33 mouse cellular contexts compared by ENCODE assay signal in genomic region chr2:26252514-26253206, GRCm38 (mm10). TPM values are rescaled to one million over a fixed set of nuclear protein-coding genes. Genes with fewer than 3 reads are reported as not detected.
DNase-seq lines count a peak whose midpoint lies in the region; ATAC-seq and TF ChIP-seq lines count a peak whose summit lies in the region.
"Had no signal": no experiment of that assay in that cellular context is flagged by ENCODE, and none has a peak within 500 bp of the region (broad histone marks: within the 10 kb centered on the region; RNA-seq: fewer than 3 reads in every experiment).

No protein-coding gene starts in this region.

- H3K4me3 ChIP-seq in E14TG2a.4 (replicated peaks; ENCODE audit: low read length): peak overlapping the region; percentile 41; the same call in 1 of the 2 replicates
- H3K4me3 ChIP-seq in stomach, embryonic 14.5 days (ENCODE audit: low read depth, low read length): no peak overlapping the region
- H3K4me3 ChIP-seq in forebrain, postnatal 0 days (ENCODE audit: low read depth, low read length): no peak overlapping the region
- H3K4me3 ChIP-seq: embryonic facial prominence, embryonic 12.5 days; heart, embryonic 12.5 days; hindbrain, embryonic 10.5 days; intestine, embryonic 15.5 days; kidney, embryonic 15.5 days; liver, embryonic 15.5 days; midbrain, embryonic 12.5 days had no signal

- H3K36me3 ChIP-seq in E14TG2a.4 (ENCODE audit: insufficient read depth, low read length): no peaks in the 10 kb centered on the region
- H3K36me3 ChIP-seq in stomach, embryonic 14.5 days (ENCODE audit: control insufficient read depth, insufficient read depth, low read length): no peaks in the 10 kb centered on the region
- H3K36me3 ChIP-seq in forebrain, postnatal 0 days (ENCODE audit: insufficient read depth): no peaks in the 10 kb centered on the region
- H3K36me3 ChIP-seq: embryonic facial prominence, embryonic 12.5 days; heart, embryonic 12.5 days; hindbrain, embryonic 10.5 days; intestine, embryonic 15.5 days; kidney, embryonic 15.5 days; liver, embryonic 15.5 days; midbrain, embryonic 12.5 days had no signal

- H3K4me2 ChIP-seq in stomach, embryonic 14.5 days (replicated peaks; ENCODE audit: low read depth, low read length): no peak overlapping the region
- no peak overlapping the region for H3K4me2 ChIP-seq in forebrain, postnatal 0 days (ENCODE audit: low read depth)
- H3K4me2 ChIP-seq: embryonic facial prominence, embryonic 12.5 days; heart, embryonic 12.5 days; intestine, embryonic 15.5 days; kidney, embryonic 15.5 days; liver, embryonic 15.5 days; midbrain, embryonic 12.5 days had no signal

- peak overlapping the region; percentile 27; the same call in 1 of the 2 replicates for H3K27ac ChIP-seq in stomach, embryonic 14.5 days (ENCODE audit: low read length)
- no peak overlapping the region for H3K27ac ChIP-seq in forebrain, postnatal 0 days (ENCODE audit: low read depth, low read length)
- H3K27ac ChIP-seq: embryonic facial prominence, embryonic 12.5 days; hindbrain, embryonic 10.5 days; intestine, embryonic 15.5 days; kidney, embryonic 15.5 days; liver, embryonic 15.5 days; midbrain, embryonic 12.5 days had no signal

- H3K9me3 ChIP-seq in E14TG2a.4 (ENCODE audit: low read length): no peaks in the 10 kb centered on the region
- no peaks in the 10 kb centered on the region for H3K9me3 ChIP-seq in stomach, embryonic 14.5 days (ENCODE audit: control insufficient read depth, low read depth, low read length)
- H3K9me3 ChIP-seq in forebrain, postnatal 0 days (ENCODE audit: low read length): no peaks in the 10 kb centered on the region
- H3K9me3 ChIP-seq: embryonic facial prominence, embryonic 12.5 days; heart, embryonic 12.5 days; hindbrain, embryonic 10.5 days; intestine, embryonic 15.5 days; kidney, embryonic 15.5 days; liver, embryonic 15.5 days; midbrain, embryonic 12.5 days had no signal

- peaks cover 5% of the 10 kb centered on the region; the same call in 1 of the 2 replicates for H3K27me3 ChIP-seq in E14TG2a.4 (ENCODE audit: insufficient read depth, low read length)
- H3K27me3 ChIP-seq in stomach, embryonic 14.5 days (ENCODE audit: control insufficient read depth, insufficient read depth, low read length): no peaks in the 10 kb centered on the region
- no peaks in the 10 kb centered on the region for H3K27me3 ChIP-seq in forebrain, postnatal 0 days (ENCODE audit: insufficient read depth, low read length)
- H3K27me3 ChIP-seq: embryonic facial prominence, embryonic 12.5 days; intestine, embryonic 15.5 days; kidney, embryonic 15.5 days; midbrain, embryonic 12.5 days had no signal

- peaks cover 27% of the 10 kb centered on the region for H3K4me1 ChIP-seq in E14TG2a.4 (replicated peaks; ENCODE audit: low read depth, low read length)
- H3K4me1 ChIP-seq in stomach, embryonic 14.5 days (ENCODE audit: control insufficient read depth, insufficient read depth, low read length): no peaks in the 10 kb centered on the region
- no peaks in the 10 kb centered on the region for H3K4me1 ChIP-seq in forebrain, postnatal 0 days (ENCODE audit: insufficient read depth)
- H3K4me1 ChIP-seq: embryonic facial prominence, embryonic 12.5 days; heart, embryonic 12.5 days; intestine, embryonic 15.5 days; kidney, embryonic 15.5 days; liver, embryonic 15.5 days; midbrain, embryonic 12.5 days had no signal

- intact Hi-C loops in left cerebral cortex, postnatal 4 days (cut with DNase I): no loop called here

- no peak for TF ChIP-seq CTCF in E14TG2a.4 (conservative IDR thresholded peaks at IDR 0.05; ENCODE audit: low read length)
- no peak for TF ChIP-seq CTCF in forebrain, postnatal 0 days (IDR thresholded peaks at IDR 0.05; ENCODE audit: low read depth)

- peak; percentile 19 for DNase-seq in lung, postnatal 10 days
- no peak for DNase-seq in lung, postnatal 4 days
- no peak for DNase-seq in left cerebral cortex, postnatal 4 days
- no peak for DNase-seq in forebrain, postnatal 0 days
- no peak for DNase-seq in kidney, adult 18-20 months
- DNase-seq: adrenal gland, postnatal 14 days; B cell, adult 2 months; cerebellum, adult 8-10 months; cerebellum, postnatal 36 days; heart, adult 18-20 months; heart, postnatal 10 days; kidney, postnatal 36 days; liver; right cerebral cortex, postnatal 14 days; thymus, postnatal 4 days had no signal

- WGBS in stomach, embryonic 14.5 days: 48% methylated on average over 8 of the region's 8 CpGs
- 65% methylated on average over 8 of the region's 8 CpGs for WGBS in forebrain, postnatal 0 days

- 0 out of 2 replicates have a peak, but pooled peaks have one; percentile 25 for ATAC-seq in common myeloid progenitor, adult 5-6 weeks (replicated peaks; ENCODE audit: low read depth, poor library complexity, severe bottlenecking)
- peak; percentile 50 for ATAC-seq in stomach, embryonic 14.5 days (ENCODE audit: insufficient number of reproducible peaks, insufficient read depth, low FRiP score, low read depth)
- no peak for ATAC-seq in forebrain, postnatal 0 days
- ATAC-seq: forebrain, embryonic 14.5 days; hindbrain, embryonic 16.5 days; intestine, embryonic 15.5 days; lung, postnatal 0 days had no signal

- no peak overlapping the region for H3K9ac ChIP-seq in stomach, embryonic 14.5 days (replicated peaks; ENCODE audit: low read depth, low read length)
- H3K9ac ChIP-seq in forebrain, postnatal 0 days: no peak overlapping the region
- H3K9ac ChIP-seq: embryonic facial prominence, embryonic 12.5 days; heart, embryonic 12.5 days; intestine, embryonic 15.5 days; kidney, embryonic 15.5 days; liver, embryonic 15.5 days; midbrain, embryonic 12.5 days had no signal

RNA-seq across cellular contexts. Expression of gene Qsox2, which starts 15.3 kb away (rescaled TPM):
- 5.4 and 6.9 TPM in 2 replicates for total RNA-seq in common myeloid progenitor, adult 5-6 weeks (2017)
- 17.5 and 18.8 TPM in 2 replicates for polyA plus RNA-seq in stomach, embryonic 14.5 days (2014; fragmentation: Nextera tagmentation; extraction: Ambion mirVana)
- 10 to 100 TPM; 15.8 to 17.2 TPM for total RNA-seq in left cerebral cortex, postnatal 4 days (2021)
- 21.2 and 22.2 TPM in 2 replicates for total RNA-seq in forebrain, postnatal 0 days (2014; rRNA removed)
- 5.5 and 9.1 TPM in 2 replicates for polyA plus RNA-seq in forebrain, postnatal 0 days (2015; fragmentation: Nextera tagmentation; extraction: Ambion mirVana)

RNA-seq across cellular contexts. Expression of gene Ccdc187, which starts 41.7 kb away (rescaled TPM):
- total RNA-seq in common myeloid progenitor, adult 5-6 weeks (2017): not detected in 2 replicates
- 0.58 and 1.1 TPM in 2 replicates for polyA plus RNA-seq in stomach, embryonic 14.5 days (2014; fragmentation: Nextera tagmentation; extraction: Ambion mirVana)
- 1 to 10 TPM; 1.9 TPM for total RNA-seq in left cerebral cortex, postnatal 4 days (2021)
- 1.5 and 2.0 TPM in 2 replicates for total RNA-seq in forebrain, postnatal 0 days (2014; rRNA removed)
- polyA plus RNA-seq in forebrain, postnatal 0 days (2015; fragmentation: Nextera tagmentation; extraction: Ambion mirVana): 0.13 TPM in 2 replicates
- total RNA-seq: CH12.LX; gastrocnemius, adult 8-10 months; megakaryocyte progenitor cell, adult 5-6 weeks; monocyte, adult 5-6 weeks had no signal

RNA-seq across cellular contexts. Expression of gene Lhx3, which starts 44.6 kb away (rescaled TPM):
- total RNA-seq in common myeloid progenitor, adult 5-6 weeks (2017): not detected in 2 replicates
- polyA plus RNA-seq in stomach, embryonic 14.5 days (2014; fragmentation: Nextera tagmentation; extraction: Ambion mirVana): not detected in 2 replicates
- not detected for total RNA-seq in left cerebral cortex, postnatal 4 days (2021)
- 0.08 TPM in 1 of 2 replicates, not detected in the other for total RNA-seq in forebrain, postnatal 0 days (2014; rRNA removed)
- 0.06 TPM in 1 of 2 replicates, not detected in the other for polyA plus RNA-seq in forebrain, postnatal 0 days (2015; fragmentation: Nextera tagmentation; extraction: Ambion mirVana)
- total RNA-seq: adrenal gland, postnatal 14 days; CH12.LX; gastrocnemius, adult 8-10 months; heart, adult 18-20 months; heart, postnatal 10 days; megakaryocyte progenitor cell, adult 5-6 weeks; monocyte, adult 5-6 weeks; neutrophil, adult 5-6 weeks had no signal
- polyA plus RNA-seq: forebrain, embryonic 14.5 days; heart, embryonic 12.5 days; intestine, embryonic 15.5 days; kidney, embryonic 15.5 days; liver, embryonic 15.5 days; lung, postnatal 0 days had no signal
